Mouse (Mus musculus) kidney, adult 2 months (tissue): ENCODE results near the gene Chst7. TPM values are rescaled to one million over a fixed set of nuclear protein-coding genes. Genes with fewer than 3 reads are reported as not detected.

Experiments
- DNase-seq: peaks from one replicate; pipeline ENCODE4 v3.0.0; 2021
- H3K27ac ChIP-seq: fragments of 200-500 bp; 2 replicates; pipeline ENCODE4 v1.5.1; 2012; ENCODE audit warnings: low read depth, low read length, control low read depth, inconsistent platforms; ENCODE audit not compliant: insufficient read depth
- H3K27me3 ChIP-seq: fragments of 200-500 bp; replicated peaks from 2 replicates; pipeline ENCODE4 v1.6.1; 2012; ENCODE audit warnings: mild to moderate bottlenecking, moderate library complexity, low read length, inconsistent platforms; ENCODE audit not compliant: control insufficient read depth, insufficient read depth
- H3K36me3 ChIP-seq: fragments of 200-500 bp; 2 replicates; pipeline ENCODE4 v1.6.1; 2012; ENCODE audit warnings: mild to moderate bottlenecking, moderate library complexity, low read length, inconsistent platforms; ENCODE audit not compliant: control insufficient read depth, insufficient read depth
- H3K4me1 ChIP-seq: fragments of 200-500 bp; 2 replicates; pipeline ENCODE4 v1.6.1; 2011; ENCODE audit warnings: low read length; ENCODE audit not compliant: control insufficient read depth, insufficient read depth
- H3K4me3 ChIP-seq: fragments of 200-500 bp; 2 replicates; pipeline ENCODE4 v1.5.1; 2011; ENCODE audit warnings: mild to moderate bottlenecking, low read depth, low read length, control low read depth; ENCODE audit not compliant: insufficient read depth
- CTCF ChIP-seq: fragments of 200-500 bp; conservative IDR thresholded peaks from 2 replicates; pipeline ENCODE4 v1.5.1; 2011; ENCODE audit warnings: low read depth, mild to moderate bottlenecking, control low read depth, low read length, moderate library complexity, mixed read lengths; ENCODE audit not compliant: insufficient read depth, insufficient read length
- POLR2A ChIP-seq: fragments of 200-500 bp; IDR thresholded peaks from one replicate; pipeline ENCODE4 v1.6.1; 2011; ENCODE audit warnings: low read depth, low read length, control low read depth
- WGBS: fragments of 180-500 bp; shearing (Covaris S2); methylation state at CpG from one replicate; pipeline ENCODE4 v1.1.7; 2018; 5-methylcytosine and 5-hydroxymethylcytosine counted together
- polyA plus RNA-seq: library from polyadenylated mRNA; depleted of rRNA; stranded (reverse); fragments of >200 nt; gene quantifications from 2 replicates; pipeline ENCODE4 v1.2.3, GENCODE M21; 2012; rRNA removed

Chst7 gene
- polyA plus RNA-seq, result 4.1 and 6.0 TPM in 2 replicates

- TF ChIP-seq CTCF (no peak), POLR2A (peak; percentile 24)
- WGBS, result 1% methylated on average over 38 of the region's 40 CpGs
- no peaks in the 10 kb centered on the region for H3K36me3 ChIP-seq
- DNase-seq, result peak; percentile 91
- no peaks in the 10 kb centered on the region for H3K27me3 ChIP-seq
- H3K4me1 ChIP-seq, result no peaks in the 10 kb centered on the region
- H3K4me3 ChIP-seq, result peak within 1 kb of the TSS; percentile 76
- H3K27ac ChIP-seq, result peak within 1 kb of the TSS; percentile 36; the same call in 1 of the 2 replicates
Observed at GRCm38 (mm10) chrX:20059381-20059971, at the start of gene Chst7. TSS of gene Chst7 (plus strand) at chrX:20059560.

- 85% methylated on average over 2 of the region's 2 CpGs for WGBS
Observed at GRCm38 (mm10) chrX:20012211-20012610, 47.1 kb upstream of the Chst7 start.

GRCm38 (mm10) chrX:20020942-20021341, 38.4 kb upstream of the Chst7 start:
- WGBS, result 37% methylated on average over 2 of the region's 2 CpGs
- Histone ChIP-seq H3K4me3 (no peak overlapping the region), H3K27me3 (no peaks in the 10 kb centered on the region), H3K4me1 (no peaks in the 10 kb centered on the region), H3K36me3 (no peaks in the 10 kb centered on the region), H3K27ac (no peak overlapping the region)
- TF ChIP-seq POLR2A (no peak), CTCF (no peak)
- peak; percentile 21 for DNase-seq

More at GRCm38 (mm10) chrX:20012211-20012610, 47.1 kb upstream of the Chst7 start:
- Histone ChIP-seq H3K36me3 (no peaks in the 10 kb centered on the region), H3K4me1 (no peaks in the 10 kb centered on the region), H3K27me3 (no peaks in the 10 kb centered on the region), H3K27ac (no peak overlapping the region), H3K4me3 (no peak overlapping the region)
- no peak for DNase-seq
- TF ChIP-seq CTCF (no peak), POLR2A (no peak)

- TF ChIP-seq CTCF, result no peak
- TF ChIP-seq POLR2A, result no peak
- peak overlapping the region; percentile 76 for H3K4me3 ChIP-seq
- H3K36me3 ChIP-seq, result no peaks in the 10 kb centered on the region
- peak overlapping the region; percentile 36; the same call in 1 of the 2 replicates for H3K27ac ChIP-seq
- H3K27me3 ChIP-seq, result no peaks in the 10 kb centered on the region
- peak; percentile 11 for DNase-seq
- H3K4me1 ChIP-seq, result no peaks in the 10 kb centered on the region
- 2% methylated on average over 50 of the region's 65 CpGs for WGBS
Observed at GRCm38 (mm10) chrX:20060096-20060768, 872 bp downstream of the Chst7 start.

GRCm38 (mm10) chrX:20060769-20061315, 1.5 kb downstream of the Chst7 start:
- H3K4me1 ChIP-seq, result no peaks in the 10 kb centered on the region
- peak overlapping the region; percentile 76 for H3K4me3 ChIP-seq
- 0 out of 2 replicates have a peak overlapping the region, but pooled peaks have one; percentile 12 for H3K27ac ChIP-seq
- TF ChIP-seq POLR2A (no peak), CTCF (no peak)
- H3K27me3 ChIP-seq, result no peaks in the 10 kb centered on the region
- peak; percentile 42 for DNase-seq
- 4% methylated on average over 47 of the region's 47 CpGs for WGBS
- no peaks in the 10 kb centered on the region for H3K36me3 ChIP-seq

GRCm38 (mm10) chrX:20061764-20062480, 2.6 kb downstream of the Chst7 start:
- Histone ChIP-seq H3K27ac (no peak overlapping the region), H3K4me3 (no peak overlapping the region), H3K4me1 (no peaks in the 10 kb centered on the region), H3K36me3 (no peaks in the 10 kb centered on the region), H3K27me3 (no peaks in the 10 kb centered on the region)
- TF ChIP-seq POLR2A (no peak), CTCF (no peak)
- DNase-seq, result peak; percentile 11
- WGBS, result 56% methylated on average over 3 of the region's 3 CpGs
